Mouse (Mus musculus) liver, embryonic 15.5 days (tissue): ENCODE measurements around the gene Rabep1. TPM values are rescaled to one million over a fixed set of nuclear protein-coding genes. Genes with fewer than 3 reads are reported as not detected.

Experiments
- ATAC-seq: fragments of 200-750 bp; cut with Nextera tagmentation; 2 replicates; pipeline ENCODE4 v1.8.0; 2017; ENCODE audit warnings: moderate number of reproducible peaks, mild to moderate bottlenecking, moderate library complexity; ENCODE audit not compliant: insufficient read depth
- H3K27ac ChIP-seq: fragments of 300-500 bp; sonication (generic); replicated peaks from 2 replicates; pipeline ENCODE4 v1.5.1; 2015; ENCODE audit warnings: mild to moderate bottlenecking, inconsistent platforms
- H3K27me3 ChIP-seq: fragments of 300-500 bp; sonication (generic); 2 replicates; pipeline ENCODE4 v1.6.1; 2015; ENCODE audit warnings: mild to moderate bottlenecking, inconsistent platforms
- H3K36me3 ChIP-seq: fragments of 300-500 bp; sonication (generic); replicated peaks from 2 replicates; pipeline ENCODE4 v1.6.1; 2015; ENCODE audit warnings: moderate library complexity, mild to moderate bottlenecking, inconsistent platforms
- H3K4me1 ChIP-seq: fragments of 300-500 bp; sonication (generic); replicated peaks from 2 replicates; pipeline ENCODE4 v1.6.1; 2015; ENCODE audit warnings: inconsistent platforms
- H3K4me2 ChIP-seq: fragments of 300-500 bp; sonication (generic); 2 replicates; pipeline ENCODE4 v1.6.1; 2015; ENCODE audit warnings: moderate library complexity, mild to moderate bottlenecking, inconsistent platforms
- H3K4me3 ChIP-seq: fragments of 300-500 bp; sonication (generic); replicated peaks from 2 replicates; pipeline ENCODE4 v1.5.1; 2015; ENCODE audit warnings: mild to moderate bottlenecking, inconsistent platforms
- H3K9ac ChIP-seq: fragments of 300-500 bp; sonication (generic); 2 replicates; pipeline ENCODE4 v1.6.1; 2015; ENCODE audit warnings: moderate library complexity, mild to moderate bottlenecking, inconsistent platforms
- H3K9me3 ChIP-seq: fragments of 300-500 bp; sonication (generic); replicated peaks from 2 replicates; pipeline ENCODE4 v1.6.1; 2016; ENCODE audit warnings: inconsistent platforms
- WGBS: fragments of 180-500 bp; shearing (Covaris S2); methylation state at CpG from one replicate; pipeline ENCODE4 v1.1.7; 2015; ENCODE audit warnings: mixed read lengths; ENCODE audit not compliant: insufficient replicate concordance; 5-methylcytosine and 5-hydroxymethylcytosine counted together
- polyA plus RNA-seq: library from polyadenylated mRNA; unstranded; fragments of >200 nt; fragmentation: Nextera tagmentation; extraction: Ambion mirVana; gene quantifications from 2 replicates; pipeline ENCODE4 v1.2.1, GENCODE M21; 2015

Rabep1 gene
- polyA plus RNA-seq, 1 experiment from 2014 or later = 13.1 TPM

DNA sequence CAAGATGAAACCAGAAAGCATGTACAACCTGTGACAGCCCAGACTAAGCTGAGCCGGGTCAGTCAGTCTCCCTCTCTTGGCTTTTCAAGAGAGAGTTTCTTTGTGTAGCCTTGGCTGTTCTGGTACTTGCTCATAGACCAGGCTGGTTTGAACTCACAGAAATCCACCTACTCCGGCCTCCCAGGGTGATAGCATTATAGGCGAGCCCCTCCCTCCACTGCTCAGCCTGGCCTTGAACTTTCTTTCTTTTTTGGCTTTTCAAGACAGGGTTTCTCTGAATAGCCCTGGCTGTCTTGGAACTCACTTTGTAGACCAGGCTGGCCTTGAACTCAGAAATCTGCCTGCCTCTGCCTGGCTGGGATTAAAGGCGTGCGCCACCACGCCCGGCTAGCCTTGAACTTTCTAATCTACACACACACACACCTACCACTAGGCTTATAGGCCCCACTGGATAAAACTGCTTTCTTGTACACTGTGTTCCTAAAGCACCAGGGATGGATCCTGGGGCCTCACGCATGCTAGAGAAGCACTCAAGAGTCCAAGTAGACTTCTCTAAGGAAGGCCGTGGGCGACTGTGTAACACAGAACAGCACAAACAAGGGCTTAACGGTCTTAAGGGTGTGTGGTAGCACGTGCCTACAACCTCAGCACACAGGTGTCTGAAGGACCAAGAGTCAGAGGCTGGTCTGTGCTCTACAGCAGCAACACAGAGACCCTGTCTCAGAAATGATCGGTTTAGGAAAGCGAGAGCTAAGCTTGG, 136.4 kb downstream of the Rabep1 start:
- H3K9me3 ChIP-seq = no peaks in the 10 kb centered on the region
- 72% methylated on average over 14 of the region's 14 CpGs for WGBS
- no peaks in the 10 kb centered on the region for H3K27me3 ChIP-seq
- H3K36me3 ChIP-seq = peaks cover 71% of the 10 kb centered on the region
- H3K27ac ChIP-seq = 0 out of 2 replicates have a peak overlapping the region, but pooled peaks have one; percentile 24
- ATAC-seq = no peak
- peak overlapping the region; percentile 81 for H3K9ac ChIP-seq
- peaks cover 38% of the 10 kb centered on the region for H3K4me1 ChIP-seq
- peak overlapping the region; percentile 99 for H3K4me2 ChIP-seq
- H3K4me3 ChIP-seq = peak overlapping the region; percentile 91

DNA sequence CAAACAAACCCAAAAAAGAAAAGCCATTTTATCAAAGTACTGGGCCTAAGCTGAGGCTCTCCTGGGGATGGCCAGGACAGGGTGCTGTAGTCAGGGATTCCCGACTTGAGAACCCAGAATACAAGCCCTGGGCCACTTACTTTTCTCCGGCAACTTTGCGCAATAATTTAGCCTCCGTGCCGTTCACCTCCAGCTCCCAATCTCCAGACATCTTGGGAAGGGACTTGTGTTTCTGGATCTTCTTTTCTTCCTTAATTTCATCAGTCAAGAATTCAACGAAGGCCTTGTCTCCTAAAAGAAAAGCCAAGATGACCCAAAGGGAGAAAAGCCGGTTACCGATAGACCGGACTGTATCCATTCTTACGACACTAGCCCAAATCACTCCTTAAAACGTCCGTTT, 137.5 kb downstream of the Rabep1 start:
- no peak for ATAC-seq
- Histone ChIP-seq H3K4me1 (peaks cover 38% of the 10 kb centered on the region), H3K9me3 (no peaks in the 10 kb centered on the region), H3K4me3 (peak overlapping the region; percentile 91), H3K36me3 (peaks cover 70% of the 10 kb centered on the region), H3K4me2 (peak overlapping the region; percentile 99), H3K27me3 (no peaks in the 10 kb centered on the region), H3K27ac (0 out of 2 replicates have a peak overlapping the region, but pooled peaks have one; percentile 73), H3K9ac (peak overlapping the region; percentile 81)
- WGBS = 4% methylated on average over 12 of the region's 12 CpGs

DNA sequence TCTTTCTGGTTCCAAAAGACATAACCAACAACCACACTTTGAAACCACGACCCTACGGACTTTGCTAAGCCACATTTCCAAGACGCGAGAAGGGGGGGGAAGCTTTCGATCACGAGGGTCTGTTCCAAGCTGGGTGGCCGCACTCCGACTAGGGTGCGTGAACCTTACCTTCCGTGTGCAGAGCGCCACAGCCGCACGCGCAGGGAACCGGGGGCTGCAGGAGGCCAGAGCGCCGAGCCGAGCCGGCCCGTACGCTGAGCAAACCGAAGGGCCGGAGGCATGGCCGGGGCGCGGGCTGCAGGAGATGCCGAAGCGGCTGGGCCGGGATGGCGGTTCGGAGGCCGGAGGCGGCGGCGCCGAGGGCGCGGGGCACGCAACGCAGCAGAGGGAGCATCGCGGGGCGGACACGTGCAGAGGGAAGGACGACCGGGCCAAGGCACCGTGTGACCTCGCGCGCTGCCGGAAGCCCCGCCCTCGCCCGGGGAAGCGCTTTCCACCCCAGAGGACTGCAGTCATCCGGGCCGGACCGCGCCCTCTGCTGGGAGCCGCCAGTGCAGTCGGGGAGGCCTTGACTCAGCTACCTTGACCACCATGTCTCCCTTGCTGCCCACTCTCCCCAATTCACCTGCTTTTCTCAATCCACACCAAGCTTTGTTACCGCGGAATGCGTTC, 138.1 kb downstream of the Rabep1 start, which contains the start of gene C1qbp:
Gene C1qbp (minus strand): TSS at position 470 of the 672 bp plus-strand sequence.
- H3K27me3 ChIP-seq = no peaks in the 10 kb centered on the region
- ATAC-seq = peak; percentile 94
- H3K4me1 ChIP-seq = peaks cover 38% of the 10 kb centered on the region
- under 1% methylated on average over 60 of the region's 64 CpGs for WGBS
- peak within 1 kb of the TSS; percentile 73 for H3K27ac ChIP-seq
- peak within 1 kb of the TSS; percentile 99 for H3K4me2 ChIP-seq
- no peaks in the 10 kb centered on the region for H3K9me3 ChIP-seq
- peak within 1 kb of the TSS; percentile 91 for H3K4me3 ChIP-seq
- H3K36me3 ChIP-seq = peaks cover 70% of the 10 kb centered on the region
- peak within 1 kb of the TSS; percentile 81 for H3K9ac ChIP-seq

Other genes starting within 250 kb of the Rabep1 start
- not detected in 2 replicates for gene 4930544D05Rik, start 228.9 kb upstream of the Rabep1 start, polyA plus RNA-seq
- not detected in 2 replicates for gene Chrne, start 225.6 kb upstream of the Rabep1 start, polyA plus RNA-seq
- gene Gp1ba, start 205.7 kb upstream of the Rabep1 start, polyA plus RNA-seq = 2.6 and 3.0 TPM in 2 replicates
- 76.8 and 80.4 TPM in 2 replicates for gene Rnf167, start 197.5 kb upstream of the Rabep1 start, polyA plus RNA-seq
- 70.3 and 79.4 TPM in 2 replicates for gene Slc25a11, start 197.3 kb upstream of the Rabep1 start, polyA plus RNA-seq
- gene Pfn1, start 190.1 kb upstream of the Rabep1 start, polyA plus RNA-seq = 927 and 1,040 TPM in 2 replicates
- 10.8 and 18.2 TPM in 2 replicates for gene Eno3, start 187.6 kb upstream of the Rabep1 start, polyA plus RNA-seq
- gene Spag7, start 175.4 kb upstream of the Rabep1 start, polyA plus RNA-seq = 55.1 and 59.5 TPM in 2 replicates
- gene Camta2, start 156.7 kb upstream of the Rabep1 start, polyA plus RNA-seq = 3.3 and 3.4 TPM in 2 replicates
- gene Inca1, start 144.6 kb upstream of the Rabep1 start, polyA plus RNA-seq = 1.3 and 1.6 TPM in 2 replicates
- gene Kif1c, start 144.2 kb upstream of the Rabep1 start, polyA plus RNA-seq = 0.79 and 0.85 TPM in 2 replicates
- gene Zfp3, start 80.6 kb upstream of the Rabep1 start, polyA plus RNA-seq = 1.4 TPM in 2 replicates
- 0.47 and 0.77 TPM in 2 replicates for gene Scimp, start 32.2 kb upstream of the Rabep1 start, polyA plus RNA-seq
- 57.2 and 58.9 TPM in 2 replicates for gene Nup88, start 125.2 kb downstream of the Rabep1 start, polyA plus RNA-seq
- 89.1 and 98.7 TPM in 2 replicates for gene Rpain, start 125.4 kb downstream of the Rabep1 start, polyA plus RNA-seq
- gene C1qbp, start 138.2 kb downstream of the Rabep1 start, polyA plus RNA-seq = 159 and 170 TPM in 2 replicates
- gene Dhx33, start 159.7 kb downstream of the Rabep1 start, polyA plus RNA-seq = 5.8 and 6.6 TPM in 2 replicates
- gene Mis12, start 174.8 kb downstream of the Rabep1 start, polyA plus RNA-seq = 22.2 and 23.3 TPM in 2 replicates
- 35.7 and 37.9 TPM in 2 replicates for gene Derl2, start 175.1 kb downstream of the Rabep1 start, polyA plus RNA-seq
- gene 6330403K07Rik, start 188.7 kb downstream of the Rabep1 start, polyA plus RNA-seq = 2.1 and 2.5 TPM in 2 replicates